Mouse (Mus musculus) embryonic fibroblast, embryonic 13.5 days (primary cell): ENCODE measurements at regions not wholly inside any gene's neighbourhood (a gene's known extent, or its start where the extent isn't known, plus 50 kb on each side); places are given as distances from the start of the nearest gene placed in this dataset.

Source experiments
- CTCF ChIP-seq: IDR thresholded peaks from 2 replicates; pipeline ENCODE4 v1.5.1; 2011; ENCODE audit warnings: mild to moderate bottlenecking, control low read depth, low read length, moderate library complexity, borderline replicate concordance; ENCODE audit not compliant: insufficient read depth
- POLR2A ChIP-seq: IDR thresholded peaks from 2 replicates; pipeline ENCODE4 v1.6.1; 2011; ENCODE audit warnings: low read depth, mild to moderate bottlenecking, control low read depth, low read length, moderate library complexity

GRCm38 (mm10) chr12:25768644-25769043 is 646.4 kb downstream of the Rnf144a start:
- no peak for TF ChIP-seq CTCF
- no peak for TF ChIP-seq POLR2A
